Mouse (Mus musculus): ENCODE data around the gene Tek. TPM values are rescaled to one million over a fixed set of nuclear protein-coding genes. Genes with fewer than 3 reads are reported as not detected.

Gene Tek
- polyA plus RNA-seq, 1 experiment from 2014 or later: 12.2 TPM

- no peak overlapping the region for H3K27ac ChIP-seq (ENCODE audit: low read depth, low read length)
- H3K9me3 ChIP-seq (ENCODE audit: control insufficient read depth, low read length): no peaks in the 10 kb centered on the region
- 79% methylated on average over 7 of the region's 7 CpGs for WGBS
- no peaks in the 10 kb centered on the region for H3K36me3 ChIP-seq (ENCODE audit: control insufficient read depth, insufficient read depth, low read length)
- H3K4me3 ChIP-seq (ENCODE audit: low read depth, low read length): no peak overlapping the region
- DNase-seq (ENCODE audit: low spot score) (no peak), ATAC-seq (replicated peaks; ENCODE audit: low FRiP score) (no peak)
- no peak overlapping the region for H3K9ac ChIP-seq (ENCODE audit: low read depth, low read length)
- no peaks in the 10 kb centered on the region for H3K27me3 ChIP-seq (replicated peaks; ENCODE audit: control insufficient read depth, insufficient read depth, low read length)
- H3K4me1 ChIP-seq (replicated peaks; ENCODE audit: control insufficient read depth, insufficient read depth, low read length): no peaks in the 10 kb centered on the region
- no peak overlapping the region for H3K4me2 ChIP-seq
These were observed 98.0 kb downstream of the Tek start for GRCm38 (mm10) chr4:94837061-94837460.

- no peak for ATAC-seq (replicated peaks; ENCODE audit: low FRiP score)
- no peaks in the 10 kb centered on the region for H3K9me3 ChIP-seq (ENCODE audit: control insufficient read depth, low read length)
- no peak overlapping the region for H3K4me3 ChIP-seq (ENCODE audit: low read depth, low read length)
These were observed 114.2 kb downstream of the Tek start for GRCm38 (mm10) chr4:94853301-94853700.

GRCm38 (mm10) chr4:94854270-94854669, 115.2 kb downstream of the Tek start:
- Histone ChIP-seq H3K4me3 (ENCODE audit: low read depth, low read length) (no peak overlapping the region), H3K4me2 (no peak overlapping the region), H3K4me1 (replicated peaks; ENCODE audit: control insufficient read depth, insufficient read depth, low read length) (no peaks in the 10 kb centered on the region), H3K9me3 (ENCODE audit: control insufficient read depth, low read length) (no peaks in the 10 kb centered on the region), H3K36me3 (ENCODE audit: control insufficient read depth, insufficient read depth, low read length) (no peaks in the 10 kb centered on the region), H3K9ac (ENCODE audit: low read depth, low read length) (no peak overlapping the region), H3K27me3 (replicated peaks; ENCODE audit: control insufficient read depth, insufficient read depth, low read length) (no peaks in the 10 kb centered on the region), H3K27ac (ENCODE audit: low read depth, low read length) (no peak overlapping the region)
- no peak for DNase-seq (ENCODE audit: low spot score)
- 80% methylated on average over 3 of the region's 3 CpGs for WGBS
- no peak for ATAC-seq (replicated peaks; ENCODE audit: low FRiP score)

More at GRCm38 (mm10) chr4:94853301-94853700, 114.2 kb downstream of the Tek start:
- no peak overlapping the region for H3K9ac ChIP-seq (ENCODE audit: low read depth, low read length)
- no peaks in the 10 kb centered on the region for H3K36me3 ChIP-seq (ENCODE audit: control insufficient read depth, insufficient read depth, low read length)
- no peak for DNase-seq (ENCODE audit: low spot score)
- H3K4me2 ChIP-seq: no peak overlapping the region
- H3K27me3 ChIP-seq (replicated peaks; ENCODE audit: control insufficient read depth, insufficient read depth, low read length): no peaks in the 10 kb centered on the region
- H3K27ac ChIP-seq (ENCODE audit: low read depth, low read length): no peak overlapping the region
- WGBS: 76% methylated on average over 7 of the region's 7 CpGs
- H3K4me1 ChIP-seq (replicated peaks; ENCODE audit: control insufficient read depth, insufficient read depth, low read length): no peaks in the 10 kb centered on the region

GRCm38 (mm10) chr4:94855201-94855600, 116.1 kb downstream of the Tek start:
- H3K36me3 ChIP-seq (ENCODE audit: control insufficient read depth, insufficient read depth, low read length): no peaks in the 10 kb centered on the region
- no peak overlapping the region for H3K27ac ChIP-seq (ENCODE audit: low read depth, low read length)
- no peaks in the 10 kb centered on the region for H3K9me3 ChIP-seq (ENCODE audit: control insufficient read depth, low read length)
- no peaks in the 10 kb centered on the region for H3K4me1 ChIP-seq (replicated peaks; ENCODE audit: control insufficient read depth, insufficient read depth, low read length)
- H3K4me3 ChIP-seq (ENCODE audit: low read depth, low read length): no peak overlapping the region
- WGBS: 64% methylated on average over 3 of the region's 3 CpGs
- ATAC-seq (replicated peaks; ENCODE audit: low FRiP score): no peak
- no peaks in the 10 kb centered on the region for H3K27me3 ChIP-seq (replicated peaks; ENCODE audit: control insufficient read depth, insufficient read depth, low read length)
- no peak overlapping the region for H3K4me2 ChIP-seq
- no peak for DNase-seq (ENCODE audit: low spot score)
- no peak overlapping the region for H3K9ac ChIP-seq (ENCODE audit: low read depth, low read length)

- Histone ChIP-seq H3K27me3 (replicated peaks; ENCODE audit: control insufficient read depth, insufficient read depth, low read length) (no peaks in the 10 kb centered on the region), H3K4me3 (ENCODE audit: low read depth, low read length) (no peak overlapping the region), H3K36me3 (ENCODE audit: control insufficient read depth, insufficient read depth, low read length) (no peaks in the 10 kb centered on the region), H3K9ac (ENCODE audit: low read depth, low read length) (no peak overlapping the region), H3K9me3 (ENCODE audit: control insufficient read depth, low read length) (no peaks in the 10 kb centered on the region), H3K4me2 (no peak overlapping the region), H3K4me1 (replicated peaks; ENCODE audit: control insufficient read depth, insufficient read depth, low read length) (no peaks in the 10 kb centered on the region), H3K27ac (ENCODE audit: low read depth, low read length) (no peak overlapping the region)
- no peak for ATAC-seq (replicated peaks; ENCODE audit: low FRiP score)
- DNase-seq (ENCODE audit: low spot score): no peak
- 14% methylated on average over 2 of the region's 2 CpGs for WGBS
These were observed 161.7 kb downstream of the Tek start for GRCm38 (mm10) chr4:94900744-94901143.

- 43% methylated on average over 3 of the region's 3 CpGs for WGBS
- H3K27me3 ChIP-seq (replicated peaks; ENCODE audit: control insufficient read depth, insufficient read depth, low read length): no peaks in the 10 kb centered on the region
- H3K4me2 ChIP-seq: no peak overlapping the region
- no peak overlapping the region for H3K27ac ChIP-seq (ENCODE audit: low read depth, low read length)
- no peaks in the 10 kb centered on the region for H3K9me3 ChIP-seq (ENCODE audit: control insufficient read depth, low read length)
- no peaks in the 10 kb centered on the region for H3K36me3 ChIP-seq (ENCODE audit: control insufficient read depth, insufficient read depth, low read length)
- no peak overlapping the region for H3K9ac ChIP-seq (ENCODE audit: low read depth, low read length)
- ATAC-seq (replicated peaks; ENCODE audit: low FRiP score): no peak
- DNase-seq (ENCODE audit: low spot score): no peak
- H3K4me3 ChIP-seq (ENCODE audit: low read depth, low read length): no peak overlapping the region
- H3K4me1 ChIP-seq (replicated peaks; ENCODE audit: control insufficient read depth, insufficient read depth, low read length): no peaks in the 10 kb centered on the region
These were observed 162.7 kb downstream of the Tek start for GRCm38 (mm10) chr4:94901780-94902179.

Other genes with a start within 250 kb of the Tek start
- not detected in 2 replicates for gene Gm10306, start 182.7 kb upstream of the Tek start, polyA plus RNA-seq (2014; fragmentation: Nextera tagmentation; extraction: Ambion mirVana)
- gene Caap1, start 182.5 kb upstream of the Tek start, polyA plus RNA-seq (2014; fragmentation: Nextera tagmentation; extraction: Ambion mirVana): 24.2 TPM in 2 replicates
- gene Plaa, start 136.0 kb upstream of the Tek start, polyA plus RNA-seq (2014; fragmentation: Nextera tagmentation; extraction: Ambion mirVana): 77.1 and 81.1 TPM in 2 replicates
- gene Ift74, start 124.8 kb upstream of the Tek start, polyA plus RNA-seq (2014; fragmentation: Nextera tagmentation; extraction: Ambion mirVana): 14.8 and 15.0 TPM in 2 replicates
- gene Lrrc19, start 89.1 kb upstream of the Tek start, polyA plus RNA-seq (2014; fragmentation: Nextera tagmentation; extraction: Ambion mirVana): 0.13 and 0.30 TPM in 2 replicates
- gene Eqtn, start 189.6 kb downstream of the Tek start, polyA plus RNA-seq (2014; fragmentation: Nextera tagmentation; extraction: Ambion mirVana): 0.16 TPM in 1 of 2 replicates, not detected in the other
- 19.2 and 19.4 TPM in 2 replicates for gene Mysm1, start 239.8 kb downstream of the Tek start, polyA plus RNA-seq (2014; fragmentation: Nextera tagmentation; extraction: Ambion mirVana)

Measured in liver, embryonic 11.5 days (tissue).